Mouse (Mus musculus) Muller cell, postnatal 12 days (primary cell): ENCODE measurements around the gene Cd81.

Source experiments
- DNase-seq: peaks from one replicate; pipeline ENCODE4 v3.0.0-alpha.2; 2015; ENCODE audit errors: inconsistent ontology term

Gene Cd81

GRCm38 (mm10) chr7:143052626-143053007 lies at the start of gene Cd81:
Gene Cd81, plus strand, starts transcription at chr7:143052739.
- DNase-seq, result peak; percentile 90

DNA sequence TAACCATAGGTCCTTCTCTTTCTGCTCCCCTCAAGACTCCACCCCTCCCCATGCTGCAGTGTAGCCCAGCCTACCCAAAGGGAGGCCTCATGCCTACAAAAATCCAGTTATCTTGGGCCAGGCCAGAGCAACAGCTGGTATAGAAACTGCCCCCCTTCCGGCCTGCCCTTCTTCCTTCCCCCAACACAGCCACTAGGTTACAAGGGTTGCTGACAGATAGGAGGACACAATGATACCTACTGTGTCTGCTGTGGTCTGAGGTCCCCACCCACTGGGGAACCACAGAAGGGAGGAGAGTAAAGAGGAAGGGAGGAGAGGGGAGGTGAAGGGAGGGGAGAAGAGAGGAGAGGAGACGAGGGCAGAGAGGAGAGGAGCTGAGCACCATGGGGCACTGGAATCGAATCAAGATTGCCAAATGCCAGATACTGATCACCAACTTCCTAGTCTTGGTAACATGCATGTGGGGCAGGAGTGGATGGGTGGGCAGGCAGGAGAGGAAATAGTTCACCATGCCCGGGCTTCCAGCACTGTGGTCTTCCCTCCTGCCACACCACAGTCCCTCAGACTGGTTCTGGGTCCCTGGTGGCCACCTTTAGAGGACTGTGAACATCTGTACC lies 47.7 kb upstream of the Cd81 start, which contains the start of gene Tspan32:
Gene Tspan32, plus strand, starts transcription at position 320 of the 617 bp plus-strand sequence.
- DNase-seq, result no peak

GRCm38 (mm10) chr7:143005344-143006096 lies 47.0 kb upstream of the Cd81 start:
- no peak for DNase-seq

GRCm38 (mm10) chr7:143006097-143006755 lies 46.3 kb upstream of the Cd81 start:
- no peak for DNase-seq

DNA sequence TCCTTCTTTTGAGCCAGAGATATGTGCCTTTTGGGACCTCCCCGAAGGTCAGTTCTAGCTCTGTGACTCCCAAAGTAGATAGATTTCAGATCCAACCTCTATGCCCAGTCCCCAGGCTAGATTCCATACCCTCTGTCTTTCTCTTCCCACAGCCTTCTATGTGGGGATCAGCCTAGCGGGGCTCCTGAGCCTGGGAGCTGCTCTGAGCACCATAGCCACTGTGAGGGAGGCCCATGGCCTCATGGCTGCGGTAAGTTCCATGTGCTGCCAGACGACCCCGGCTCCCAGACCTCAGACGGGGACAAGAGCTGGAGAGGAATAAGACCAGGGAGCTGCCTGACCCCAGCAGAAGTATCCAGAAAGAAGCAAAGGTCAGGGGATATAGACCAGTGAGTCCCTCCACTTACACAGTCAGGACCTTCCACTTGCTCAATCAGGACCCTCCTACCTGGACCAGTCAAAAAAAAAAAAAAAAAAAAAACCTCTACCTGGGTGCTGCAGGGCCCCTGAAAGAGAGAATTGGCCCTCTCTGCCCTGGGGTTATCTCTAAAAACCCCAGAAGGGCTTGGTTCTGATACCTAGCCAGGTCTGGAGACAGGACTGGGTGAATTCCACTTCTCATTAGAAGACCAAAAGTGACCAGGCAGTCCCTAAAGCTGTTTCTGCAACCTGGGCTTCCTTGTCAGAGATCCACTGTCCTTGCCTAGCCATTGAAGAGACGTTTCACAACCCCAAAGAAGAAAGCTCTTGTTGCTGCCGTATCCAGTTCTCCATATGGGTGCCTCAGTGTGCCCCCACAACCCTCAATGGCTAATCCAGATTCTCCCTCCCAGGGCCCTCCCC lies 45.6 kb upstream of the Cd81 start:
- no peak for DNase-seq

DNA sequence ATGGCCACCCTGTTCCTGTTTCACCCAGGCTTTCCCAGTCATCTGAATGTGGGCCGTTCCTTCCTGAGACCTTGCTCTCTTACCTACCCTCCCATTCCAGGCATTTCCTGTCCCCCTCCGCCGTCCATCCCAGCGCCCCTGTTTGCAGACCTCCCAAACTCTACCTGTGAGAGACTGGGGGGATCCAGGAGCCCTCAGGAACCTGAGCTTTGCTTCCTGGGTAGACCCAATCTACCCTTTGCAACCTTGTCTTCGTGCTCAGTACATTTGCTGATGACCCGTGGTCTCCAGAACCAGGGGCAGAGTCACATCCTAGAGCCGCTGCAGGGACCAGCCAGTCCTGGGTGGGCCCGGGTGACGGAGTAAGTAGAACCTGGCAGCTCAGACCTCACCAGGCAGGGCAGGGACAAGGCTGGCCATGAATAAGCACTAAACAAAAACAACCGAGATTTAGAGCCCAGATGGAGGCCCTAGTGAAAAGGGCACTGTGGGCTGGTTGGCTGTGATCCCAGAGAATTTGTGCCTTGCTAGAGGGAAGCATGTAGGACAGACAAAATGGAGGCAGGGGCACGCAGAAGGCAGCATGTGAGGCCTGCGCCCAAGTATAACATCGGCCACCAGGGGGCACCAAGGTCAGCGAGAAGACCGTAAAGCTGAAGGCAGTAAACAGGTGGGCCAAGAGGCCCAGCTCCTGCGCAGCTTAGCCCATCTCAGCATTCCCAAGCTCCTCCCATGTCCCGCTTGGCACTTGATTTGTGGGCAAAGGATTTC lies 44.8 kb upstream of the Cd81 start:
- peak; percentile 90 for DNase-seq

GRCm38 (mm10) chr7:143008370-143008926 lies 44.1 kb upstream of the Cd81 start:
- DNase-seq, result peak; percentile 41

- no peak for DNase-seq
Measured at GRCm38 (mm10) chr7:143008996-143009665, 43.4 kb upstream of the Cd81 start.

DNA sequence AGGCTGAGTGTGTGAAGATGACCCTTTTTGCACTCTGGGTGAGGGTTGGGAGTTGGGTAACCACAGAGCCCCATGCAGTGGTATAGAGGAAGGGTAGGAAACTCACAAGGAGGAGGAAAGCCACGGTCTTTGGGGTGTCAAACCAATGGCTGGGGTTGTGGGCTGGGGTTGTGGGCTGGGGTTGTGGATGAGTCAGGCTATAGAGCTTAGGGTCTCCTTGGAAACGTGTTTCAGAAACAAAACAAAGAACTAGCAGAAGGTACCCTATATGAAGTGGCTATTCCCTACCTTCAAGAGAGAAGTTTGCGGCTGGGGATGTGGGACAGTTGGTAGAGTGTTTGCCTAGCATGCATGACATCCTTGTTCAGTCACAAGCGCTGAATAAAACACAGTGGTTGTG lies 42.5 kb upstream of the Cd81 start:
- no peak for DNase-seq

DNA sequence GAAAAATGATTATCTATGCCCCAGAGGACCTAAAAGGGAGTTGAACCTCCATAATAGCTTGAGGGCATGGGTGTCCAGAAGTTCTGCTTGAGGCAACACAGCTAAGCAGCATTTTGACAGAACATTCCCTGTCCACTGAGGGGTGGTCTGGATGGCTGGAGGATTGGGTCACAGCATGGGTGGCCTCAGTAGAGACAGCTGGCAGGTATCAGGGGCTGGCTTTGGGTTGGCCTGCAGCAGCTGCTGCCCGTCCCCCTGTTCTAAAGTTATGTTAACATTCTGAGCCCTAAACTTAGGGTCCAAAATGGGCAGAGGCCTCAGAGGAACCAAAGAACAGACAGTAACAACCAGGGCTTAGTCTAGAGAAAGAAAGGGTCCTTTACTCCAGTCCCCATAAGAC lies 41.3 kb upstream of the Cd81 start:
- no peak for DNase-seq

DNA sequence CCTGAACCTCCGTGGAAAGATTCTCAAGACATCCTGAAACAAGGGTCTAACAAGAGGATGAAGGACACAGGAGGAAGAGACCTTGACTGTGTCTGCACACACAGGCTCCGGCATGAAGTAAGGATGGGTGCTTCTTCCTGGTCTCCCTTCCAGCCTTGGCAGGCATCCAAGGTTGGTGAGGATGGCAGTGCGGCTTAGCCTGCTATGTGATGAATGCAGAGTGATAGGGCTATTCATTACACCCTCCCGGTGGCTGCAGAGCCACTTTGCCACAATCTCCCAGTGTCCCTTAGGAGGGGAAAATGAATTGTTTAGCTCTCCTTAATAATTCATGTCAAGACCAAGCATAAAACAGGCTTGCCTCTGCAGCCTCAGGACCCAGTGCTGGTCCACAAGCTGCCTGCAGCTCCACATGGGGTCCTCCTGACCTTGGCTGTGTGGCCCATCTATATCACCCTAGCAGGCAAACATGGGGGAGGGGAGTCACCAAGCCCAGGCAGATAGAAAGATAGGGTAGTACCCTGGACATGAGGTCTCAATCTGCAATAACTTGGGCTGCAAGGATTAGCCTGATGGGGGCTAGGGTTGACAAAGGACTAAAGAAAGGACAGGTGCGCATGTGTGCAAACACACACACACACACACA lies 40.2 kb upstream of the Cd81 start:
- peak; percentile 78 for DNase-seq

- DNase-seq, result peak; percentile 96
Measured at GRCm38 (mm10) chr7:143013420-143014178, 38.9 kb upstream of the Cd81 start.

DNA sequence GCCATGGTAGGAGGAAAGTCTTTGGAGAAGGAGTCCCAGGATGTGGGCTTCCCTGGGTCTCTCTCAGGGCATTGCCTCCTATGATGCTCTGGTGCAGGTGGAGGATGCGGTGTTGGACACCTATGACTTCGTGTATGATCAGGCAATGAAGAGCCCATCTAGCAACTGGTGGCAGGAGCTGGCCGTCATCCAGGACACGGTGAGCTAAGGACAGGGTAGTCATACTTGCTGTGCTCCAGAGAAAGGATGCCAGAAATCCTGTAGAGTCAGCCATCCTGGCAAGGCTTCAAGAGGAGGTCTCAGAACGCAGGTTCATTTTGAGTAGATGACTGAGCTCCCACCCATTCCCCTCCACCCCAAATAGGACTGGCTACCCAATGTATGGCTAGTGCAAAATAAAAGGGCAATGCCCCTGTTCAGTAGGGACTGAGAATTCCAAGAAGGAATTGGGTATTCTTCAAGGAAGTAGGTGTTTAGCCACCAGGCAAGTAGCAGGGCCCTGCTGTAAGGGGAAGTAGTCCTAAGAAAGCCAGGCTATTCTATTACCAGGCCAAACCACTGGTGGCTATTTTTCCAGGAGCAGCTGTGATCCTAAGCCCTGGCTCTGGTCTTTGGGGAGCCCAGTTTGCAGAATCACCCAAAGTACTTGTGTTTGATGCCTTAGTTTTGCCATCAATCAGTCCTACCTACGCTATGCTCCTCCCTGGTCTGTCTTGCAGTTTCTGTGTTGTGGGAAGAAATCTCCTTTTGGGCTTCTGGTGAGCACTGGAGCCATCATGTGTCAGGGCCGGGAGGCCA lies 37.5 kb upstream of the Cd81 start:
- peak; percentile 44 for DNase-seq

GRCm38 (mm10) chr7:143015755-143016423 lies 36.6 kb upstream of the Cd81 start:
- DNase-seq, result peak; percentile 94

- peak; percentile 77 for DNase-seq
Measured at GRCm38 (mm10) chr7:143016424-143017142, 36.0 kb upstream of the Cd81 start.

DNA sequence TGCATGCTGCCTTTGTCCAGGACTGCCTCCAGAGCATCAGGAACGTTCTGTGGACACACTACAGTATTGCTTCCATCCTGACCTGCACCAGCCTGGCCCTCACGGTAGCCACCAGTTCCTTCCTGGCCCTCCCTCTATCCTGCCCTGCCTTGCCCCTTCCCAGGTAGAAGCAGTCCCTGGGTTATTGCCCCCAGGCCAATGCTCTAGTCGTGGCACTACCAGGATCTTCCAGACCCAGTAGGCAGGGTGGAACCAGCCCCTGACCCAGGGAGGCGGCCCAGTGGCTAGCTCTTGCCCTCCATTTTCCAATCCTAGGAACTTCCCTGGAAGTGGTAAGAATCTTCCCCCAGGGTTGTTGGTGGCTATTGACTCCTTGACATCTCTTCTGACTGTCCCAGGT lies 35.4 kb upstream of the Cd81 start:
- DNase-seq, result no peak

GRCm38 (mm10) chr7:143020040-143020439 lies 32.5 kb upstream of the Cd81 start:
- DNase-seq, result no peak
